Mouse (Mus musculus): Measurements from ENCODE around the gene Tmem131l.

DNA sequence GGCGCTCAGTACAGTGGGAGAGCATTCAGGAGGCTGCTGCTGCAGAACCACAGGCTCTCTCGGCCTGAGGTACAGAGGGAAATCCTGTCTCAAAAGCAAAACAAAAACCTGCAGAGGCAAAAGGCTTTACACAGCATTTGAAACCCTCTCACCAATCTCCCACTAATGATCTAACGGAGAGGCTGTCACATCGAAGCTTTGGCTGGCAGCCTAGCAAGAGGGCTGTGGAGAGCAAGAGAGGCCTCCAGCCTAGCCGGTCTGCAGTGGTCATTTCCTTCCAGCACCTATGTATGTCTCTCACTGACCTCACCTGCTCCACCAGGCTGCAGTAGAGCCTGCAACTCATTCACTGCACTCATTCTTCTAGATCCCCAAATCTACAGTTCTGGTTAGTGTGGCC lies 76.3 kb downstream of the Tmem131l start:
- no peak for TF ChIP-seq EP300 (optimal IDR thresholded peaks at IDR 0.05)
- TF ChIP-seq CTCF (IDR thresholded peaks at IDR 0.05; ENCODE audit: low read depth): no peak

Data from stomach, postnatal 0 days (tissue).